Mouse (Mus musculus) forebrain, embryonic 13.5 days (tissue): ENCODE data around the gene Ascc1. TPM values are rescaled to one million over a fixed set of nuclear protein-coding genes. Genes with fewer than 3 reads are reported as not detected.
"Not testable (repeated sequence)": the region's sequence is repeated elsewhere in the genome, so short reads cannot be mapped to it uniquely, and the experiment has no call there.

ENCODE experiments used
- ATAC-seq: fragments of 200-750 bp; cut with Nextera tagmentation; 2 replicates; pipeline ENCODE4 v1.8.0; 2017
- H3K27ac ChIP-seq: fragments of 300-500 bp; sonication (generic); 2 replicates; pipeline ENCODE4 v1.5.1; 2015; ENCODE audit warnings: inconsistent platforms, mild to moderate bottlenecking, moderate library complexity
- H3K27me3 ChIP-seq: fragments of 300-500 bp; sonication (generic); 2 replicates; pipeline ENCODE4 v1.6.1; 2015; ENCODE audit warnings: mild to moderate bottlenecking, inconsistent platforms
- H3K36me3 ChIP-seq: fragments of 300-500 bp; sonication (generic); 2 replicates; pipeline ENCODE4 v1.6.1; 2015; ENCODE audit warnings: mild to moderate bottlenecking, inconsistent platforms; ENCODE audit not compliant: poor library complexity, severe bottlenecking
- H3K4me1 ChIP-seq: fragments of 300-500 bp; sonication (generic); 2 replicates; pipeline ENCODE4 v1.6.1; 2015; ENCODE audit warnings: inconsistent platforms
- H3K4me2 ChIP-seq: fragments of 300-500 bp; sonication (generic); 2 replicates; pipeline ENCODE4 v1.6.1; 2015; ENCODE audit warnings: inconsistent platforms, mild to moderate bottlenecking, moderate library complexity
- H3K4me3 ChIP-seq: fragments of 300-500 bp; sonication (generic); 2 replicates; pipeline ENCODE4 v1.5.1; 2015; ENCODE audit warnings: mild to moderate bottlenecking, inconsistent platforms
- H3K9ac ChIP-seq: fragments of 300-500 bp; sonication (generic); 2 replicates; pipeline ENCODE4 v1.6.1; 2015; ENCODE audit warnings: mild to moderate bottlenecking, inconsistent platforms
- H3K9me3 ChIP-seq: fragments of 300-500 bp; sonication (generic); replicated peaks from 2 replicates; pipeline ENCODE4 v1.6.1; 2016; ENCODE audit warnings: inconsistent platforms
- WGBS: fragments of 180-500 bp; shearing (Covaris S2); methylation state at CpG from one replicate; pipeline ENCODE4 v1.1.7; 2015; 5-methylcytosine and 5-hydroxymethylcytosine counted together
- microRNA-seq: library from miRNA; unstranded; fragments of <30 nt; microRNA quantifications from one replicate; pipeline ENCODE4, GENCODE M21; 2016
- polyA plus RNA-seq: library from polyadenylated mRNA; unstranded; fragments of >200 nt; fragmentation: Nextera tagmentation; extraction: Ambion mirVana; gene quantifications from 2 replicates; pipeline ENCODE4 v1.2.1, GENCODE M21; 2015

Gene Ascc1
- polyA plus RNA-seq, 1 experiment from 2014 or later = 43.1 TPM

DNA sequence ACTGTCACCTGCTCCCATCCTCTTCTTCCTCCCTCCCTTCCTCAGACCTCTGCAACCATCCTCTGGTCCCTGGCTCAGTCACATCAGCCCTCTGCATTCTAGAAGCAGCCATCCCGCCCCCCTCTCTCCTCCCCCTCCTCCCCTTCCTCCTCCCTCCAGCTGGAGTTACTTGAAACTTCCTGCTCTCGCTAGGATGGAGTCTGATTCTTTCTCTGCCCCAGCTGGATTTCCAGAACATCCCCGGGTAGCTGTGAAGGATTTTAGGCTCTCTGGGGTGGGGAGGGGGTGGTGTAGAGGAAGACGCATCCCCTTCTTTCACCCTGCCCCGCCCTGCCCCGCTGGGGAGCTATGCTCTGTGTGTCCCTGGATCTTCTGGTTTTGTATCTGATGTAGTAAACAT lies 130.9 kb downstream of the Ascc1 start:
- ATAC-seq = no peak
- Histone ChIP-seq H3K9ac (no peak overlapping the region), H3K36me3 (peaks cover 16% of the 10 kb centered on the region; the same call in 1 of the 2 replicates), H3K9me3 (no peaks in the 10 kb centered on the region), H3K4me3 (no peak overlapping the region), H3K27ac (no peak overlapping the region), H3K4me2 (no peak overlapping the region), H3K4me1 (no peaks in the 10 kb centered on the region), H3K27me3 (no peaks in the 10 kb centered on the region)
- WGBS = 32% methylated on average over 6 of the region's 6 CpGs

DNA sequence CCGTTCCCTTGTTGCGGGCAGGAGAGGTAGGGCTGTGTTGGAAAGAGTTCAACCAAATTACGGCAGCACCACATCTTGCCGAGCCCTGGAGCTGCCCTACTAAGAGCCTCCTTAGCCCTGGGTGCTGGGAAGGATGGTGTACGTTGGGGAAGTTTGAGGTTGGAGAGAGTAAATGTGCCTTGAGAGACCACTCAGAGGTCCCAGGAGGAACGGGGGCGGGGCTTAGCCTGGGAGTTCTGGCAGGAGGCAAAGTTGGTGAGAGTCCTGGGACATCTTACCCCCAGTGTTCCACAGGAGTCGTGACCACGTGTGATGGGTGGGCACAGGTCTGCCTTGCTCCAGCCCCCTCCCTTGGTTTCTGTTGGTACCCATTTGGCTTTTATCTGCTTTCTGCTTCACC lies 131.6 kb downstream of the Ascc1 start:
- Histone ChIP-seq H3K4me3 (no peak overlapping the region), H3K9me3 (no peaks in the 10 kb centered on the region), H3K9ac (no peak overlapping the region), H3K27me3 (no peaks in the 10 kb centered on the region), H3K36me3 (peaks cover 16% of the 10 kb centered on the region; the same call in 1 of the 2 replicates), H3K4me1 (no peaks in the 10 kb centered on the region), H3K4me2 (no peak overlapping the region), H3K27ac (no peak overlapping the region)
- ATAC-seq = no peak
- 51% methylated on average over 9 of the region's 9 CpGs for WGBS

DNA sequence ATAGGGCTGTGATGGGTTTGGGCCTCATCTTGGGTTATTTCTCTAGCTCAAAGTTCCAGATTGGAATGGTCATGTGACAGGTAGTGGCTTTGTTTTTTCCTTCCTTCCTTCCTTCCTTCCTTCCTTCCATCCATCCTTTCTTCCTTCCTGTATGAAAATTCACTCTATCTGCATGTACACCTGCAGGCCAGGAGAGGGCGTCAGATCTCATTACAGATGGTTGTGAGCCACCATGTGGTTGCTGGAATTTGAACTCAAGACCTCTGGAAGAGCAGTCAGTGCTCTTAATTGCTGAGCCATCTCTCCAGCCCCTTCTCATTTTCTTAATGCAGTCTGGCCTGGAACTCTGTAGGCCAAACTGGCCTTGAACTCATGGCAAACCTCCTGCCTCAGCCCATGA lies 133.4 kb downstream of the Ascc1 start:
- not testable (repeated sequence) for H3K27me3 ChIP-seq, H3K27ac ChIP-seq, ATAC-seq, H3K36me3 ChIP-seq, H3K9ac ChIP-seq, H3K4me3 ChIP-seq, H3K9me3 ChIP-seq, H3K4me2 ChIP-seq, H3K4me1 ChIP-seq
- WGBS = 52% methylated on average over 1 of the region's 1 CpGs

DNA sequence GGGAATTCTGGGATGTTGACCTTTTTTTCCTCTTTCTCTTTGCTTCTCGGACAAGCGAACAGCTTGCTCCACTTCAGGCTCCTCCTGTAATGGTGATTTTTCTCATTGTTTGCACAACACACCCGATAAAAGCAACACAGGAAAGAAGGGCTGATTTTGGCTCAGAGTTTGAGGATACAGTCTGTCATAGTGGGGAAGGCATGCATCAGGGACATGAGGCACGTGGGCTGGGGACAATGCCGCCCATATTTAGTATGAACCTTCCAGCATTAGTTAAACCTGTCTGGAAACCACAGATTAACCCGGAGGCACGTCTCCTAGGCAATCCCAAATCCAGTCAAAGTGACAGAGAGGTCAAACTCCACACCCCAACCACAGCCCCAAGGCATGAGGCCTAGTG lies 134.3 kb downstream of the Ascc1 start:
- no peak for ATAC-seq
- no peaks in the 10 kb centered on the region for H3K27me3 ChIP-seq
- 76% methylated on average over 7 of the region's 7 CpGs for WGBS
- no peak overlapping the region for H3K4me2 ChIP-seq
- no peaks in the 10 kb centered on the region for H3K36me3 ChIP-seq
- H3K9me3 ChIP-seq = no peaks in the 10 kb centered on the region
- no peak overlapping the region for H3K4me3 ChIP-seq
- H3K4me1 ChIP-seq = no peaks in the 10 kb centered on the region
- no peak overlapping the region for H3K9ac ChIP-seq
- H3K27ac ChIP-seq = no peak overlapping the region

DNA sequence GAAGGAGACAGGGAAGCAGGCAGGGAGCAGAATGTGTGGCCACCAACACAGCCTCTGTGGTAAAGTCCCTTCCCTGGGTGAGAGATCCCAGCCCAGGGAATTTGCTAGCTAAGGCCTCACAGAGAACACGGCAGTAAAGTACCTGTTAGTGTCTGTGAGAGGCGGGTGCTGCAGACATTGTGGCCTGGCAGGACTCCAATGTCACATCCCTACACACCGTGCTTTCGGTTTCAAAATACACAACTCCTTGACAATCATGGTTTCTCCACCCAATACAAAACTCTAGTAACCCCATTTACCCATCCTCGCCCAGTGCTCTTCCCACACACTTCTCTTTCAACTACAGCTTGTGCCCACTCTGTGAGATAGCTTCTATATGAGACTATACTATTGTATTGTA lies 136.1 kb downstream of the Ascc1 start:
- no peak overlapping the region for H3K27ac ChIP-seq
- 91% methylated on average over 5 of the region's 5 CpGs for WGBS
- no peaks in the 10 kb centered on the region for H3K4me1 ChIP-seq
- H3K27me3 ChIP-seq = no peaks in the 10 kb centered on the region
- H3K4me3 ChIP-seq = no peak overlapping the region
- H3K9me3 ChIP-seq = no peaks in the 10 kb centered on the region
- H3K36me3 ChIP-seq = no peaks in the 10 kb centered on the region
- no peak overlapping the region for H3K9ac ChIP-seq
- ATAC-seq = no peak
- no peak overlapping the region for H3K4me2 ChIP-seq

DNA sequence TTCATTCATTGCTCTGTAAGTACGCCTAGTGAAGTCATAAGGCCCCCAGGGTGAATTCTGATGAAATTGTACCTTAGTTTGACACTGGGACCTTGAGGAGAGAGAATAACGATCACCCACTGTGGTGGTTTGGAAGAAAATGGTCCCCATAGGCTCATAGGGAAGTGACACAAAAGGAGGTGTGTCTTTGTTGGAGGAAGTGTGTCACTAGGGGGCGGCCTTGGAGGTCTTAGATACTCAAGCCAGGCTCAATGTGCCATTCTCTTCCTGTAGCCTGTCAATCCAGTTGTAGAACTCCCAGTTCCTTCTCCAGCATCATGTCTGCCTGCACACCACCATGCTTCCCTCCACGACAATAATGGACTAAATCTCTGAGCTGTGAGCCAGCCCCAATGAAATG lies 138.1 kb downstream of the Ascc1 start:
- ATAC-seq = no peak
- Histone ChIP-seq H3K4me2 (no peak overlapping the region), H3K4me3 (no peak overlapping the region), H3K27ac (no peak overlapping the region), H3K4me1 (no peaks in the 10 kb centered on the region), H3K9ac (no peak overlapping the region), H3K9me3 (no peaks in the 10 kb centered on the region), H3K36me3 (no peaks in the 10 kb centered on the region), H3K27me3 (no peaks in the 10 kb centered on the region)
- WGBS = 86% methylated on average over 4 of the region's 4 CpGs

DNA sequence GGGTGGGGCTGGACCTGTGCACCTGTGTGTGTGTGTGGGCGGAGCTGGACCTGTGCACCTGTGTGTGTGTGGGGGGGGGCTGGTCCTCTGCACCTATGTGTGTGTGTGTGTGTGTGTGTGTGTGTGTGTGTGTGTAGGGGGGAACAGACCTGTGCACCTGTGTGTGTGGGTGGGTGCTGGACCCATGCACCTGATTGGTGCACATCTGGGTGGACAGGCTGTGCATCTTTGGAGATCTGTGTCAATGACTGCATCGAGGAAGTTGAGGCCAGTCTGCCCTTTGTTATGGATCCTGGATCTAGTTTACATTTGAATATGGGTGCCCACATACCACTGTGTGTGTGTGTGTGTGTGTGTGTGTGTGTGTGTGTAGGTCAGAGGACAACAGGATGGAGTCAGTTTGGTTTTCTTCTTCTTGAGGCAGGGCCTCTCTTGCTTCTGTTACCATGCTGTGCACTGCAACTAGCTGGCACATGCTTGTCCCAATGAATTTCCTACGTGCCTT lies 139.1 kb downstream of the Ascc1 start:
- no peak overlapping the region for H3K27ac ChIP-seq
- no peak overlapping the region for H3K9ac ChIP-seq
- ATAC-seq = no peak
- H3K27me3 ChIP-seq = no peaks in the 10 kb centered on the region
- H3K9me3 ChIP-seq = no peaks in the 10 kb centered on the region
- WGBS = 86% methylated on average over 3 of the region's 3 CpGs
- H3K4me1 ChIP-seq = no peaks in the 10 kb centered on the region
- H3K4me2 ChIP-seq = no peak overlapping the region
- no peak overlapping the region for H3K4me3 ChIP-seq
- H3K36me3 ChIP-seq = no peaks in the 10 kb centered on the region

DNA sequence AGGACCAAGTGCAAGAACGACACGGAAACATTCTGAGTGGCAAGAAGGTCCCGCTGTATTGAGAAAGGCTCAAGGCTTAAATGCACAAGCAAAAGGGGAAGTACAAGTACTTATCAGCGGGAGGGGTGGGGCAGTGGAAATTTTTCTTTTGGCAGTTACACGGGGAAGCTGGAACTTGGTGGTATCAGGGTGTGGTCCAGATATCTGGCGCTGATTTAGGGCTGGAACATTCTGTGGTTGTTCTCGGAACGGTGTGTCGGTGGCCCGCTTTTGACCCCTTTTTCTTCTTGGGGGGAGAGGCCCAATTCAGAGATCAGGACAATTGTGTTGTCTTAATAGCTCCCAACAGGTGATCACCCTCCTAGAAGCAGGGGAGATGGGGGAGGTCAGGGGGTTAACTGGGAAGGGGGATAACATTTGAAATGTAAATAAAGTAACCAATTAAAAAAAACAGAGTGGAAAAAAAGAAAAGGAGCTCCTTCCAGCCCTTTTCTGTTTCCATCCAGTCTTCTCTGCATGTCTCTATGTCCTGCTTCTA lies 145.0 kb downstream of the Ascc1 start:
- not testable (repeated sequence) for H3K4me2 ChIP-seq, H3K9me3 ChIP-seq, H3K9ac ChIP-seq, H3K4me1 ChIP-seq, H3K4me3 ChIP-seq, H3K27me3 ChIP-seq, H3K36me3 ChIP-seq, H3K27ac ChIP-seq, ATAC-seq
- WGBS = 58% methylated on average over 10 of the region's 10 CpGs

DNA sequence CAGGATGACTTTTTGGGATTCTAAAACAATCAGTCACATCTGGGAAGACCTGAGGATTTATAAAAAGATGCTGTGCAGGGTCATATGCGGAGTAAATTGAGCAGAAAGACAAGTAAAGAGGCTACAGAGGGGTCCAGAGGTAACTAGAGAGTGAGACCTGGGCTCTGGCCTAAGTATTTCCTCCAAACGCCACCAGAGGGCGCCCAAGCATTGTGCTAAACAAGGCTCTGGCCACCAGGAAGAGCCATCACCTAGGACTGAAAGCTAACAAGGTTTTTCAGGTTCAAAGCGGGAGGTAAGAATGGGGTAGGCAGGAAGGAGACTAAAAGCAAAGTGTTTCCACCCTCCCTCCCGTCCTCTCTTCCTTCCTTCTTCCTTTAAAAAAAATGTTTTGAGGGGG lies 145.5 kb downstream of the Ascc1 start:
- peak; percentile 67 for ATAC-seq
- WGBS = 0% methylated on average over 5 of the region's 5 CpGs
- H3K9me3 ChIP-seq = no peaks in the 10 kb centered on the region
- H3K4me1 ChIP-seq = no peaks in the 10 kb centered on the region
- no peak overlapping the region for H3K4me2 ChIP-seq
- no peak overlapping the region for H3K9ac ChIP-seq
- H3K27ac ChIP-seq = no peak overlapping the region
- H3K36me3 ChIP-seq = no peaks in the 10 kb centered on the region
- no peaks in the 10 kb centered on the region for H3K27me3 ChIP-seq
- H3K4me3 ChIP-seq = no peak overlapping the region

Small RNA genes lying within 50 kb of the gene (microRNA-seq; reads per million reads assigned to microRNA genes)
- gene Mir6906 = not detected

Other genes with a start within 250 kb of the Ascc1 start
- 16.9 and 18.4 TPM in 2 replicates for gene Dnajb12, start 123.2 kb upstream of the Ascc1 start, polyA plus RNA-seq
- 69.3 and 71.3 TPM in 2 replicates for gene Ddit4, start 51.0 kb upstream of the Ascc1 start, polyA plus RNA-seq
- 122 TPM in 2 replicates for gene Anapc16, start 330 bp downstream of the Ascc1 start, polyA plus RNA-seq
- 19.7 and 25.9 TPM in 2 replicates for gene Spock2, start 103.4 kb downstream of the Ascc1 start, polyA plus RNA-seq
- 2.1 TPM in 2 replicates for gene Chst3, start 216.5 kb downstream of the Ascc1 start, polyA plus RNA-seq